Mouse (Mus musculus) hindbrain, embryonic 15.5 days (tissue): ENCODE measurements around the gene Cacna1c. TPM values are rescaled to one million over a fixed set of nuclear protein-coding genes. Genes with fewer than 3 reads are reported as not detected.

Experiments used
- ATAC-seq: fragments of 200-750 bp; cut with Nextera tagmentation; 2 replicates; pipeline ENCODE4 v1.8.0; 2017; ENCODE audit warnings: low read depth, moderate number of reproducible peaks, moderate TSS enrichment; ENCODE audit not compliant: low FRiP score
- H3K27ac ChIP-seq: fragments of 300-500 bp; sonication (generic); replicated peaks from 2 replicates; pipeline ENCODE4 v1.5.1; 2015; ENCODE audit warnings: mild to moderate bottlenecking, inconsistent platforms
- H3K27me3 ChIP-seq: fragments of 300-500 bp; sonication (generic); 2 replicates; pipeline ENCODE4 v1.6.1; 2015; ENCODE audit warnings: control low read depth, inconsistent platforms
- H3K36me3 ChIP-seq: fragments of 300-500 bp; sonication (generic); 2 replicates; pipeline ENCODE4 v1.6.1; 2015; ENCODE audit warnings: control low read depth, inconsistent platforms
- H3K4me1 ChIP-seq: fragments of 300-500 bp; sonication (generic); replicated peaks from 2 replicates; pipeline ENCODE4 v1.6.1; 2015; ENCODE audit warnings: control low read depth, inconsistent platforms
- H3K4me2 ChIP-seq: fragments of 300-500 bp; sonication (generic); 2 replicates; pipeline ENCODE4 v1.6.1; 2015; ENCODE audit warnings: moderate library complexity, mild to moderate bottlenecking, inconsistent platforms
- H3K4me3 ChIP-seq: fragments of 300-500 bp; sonication (generic); 2 replicates; pipeline ENCODE4 v1.5.1; 2015; ENCODE audit warnings: mild to moderate bottlenecking, inconsistent platforms
- H3K9ac ChIP-seq: fragments of 300-500 bp; sonication (generic); 2 replicates; pipeline ENCODE4 v1.6.1; 2015; ENCODE audit warnings: inconsistent platforms
- H3K9me3 ChIP-seq: fragments of 300-500 bp; sonication (generic); 2 replicates; pipeline ENCODE4 v1.6.1; 2016; ENCODE audit warnings: control low read depth, inconsistent platforms
- WGBS: fragments of 180-500 bp; shearing (Covaris S2); methylation state at CpG from one replicate; pipeline ENCODE4 v1.1.7; 2015; 5-methylcytosine and 5-hydroxymethylcytosine counted together
- polyA plus RNA-seq: library from polyadenylated mRNA; unstranded; fragments of >200 nt; fragmentation: Nextera tagmentation; extraction: Ambion mirVana; gene quantifications from 2 replicates; pipeline ENCODE4 v1.2.1, GENCODE M21; 2015

The Cacna1c gene
- polyA plus RNA-seq, 1 experiment from 2014 or later, result 7.0 TPM

GRCm38 (mm10) chr6:118845829-118846228 is 350.4 kb downstream of the Cacna1c start:
- 2% methylated on average over 2 of the region's 2 CpGs for WGBS
- Histone ChIP-seq H3K9me3 (no peaks in the 10 kb centered on the region), H3K27ac (no peak overlapping the region), H3K4me3 (no peak overlapping the region), H3K9ac (no peak overlapping the region), H3K4me2 (no peak overlapping the region), H3K4me1 (peaks cover 42% of the 10 kb centered on the region), H3K27me3 (no peaks in the 10 kb centered on the region), H3K36me3 (no peaks in the 10 kb centered on the region)
- peak; percentile 40; the same call in 1 of the 2 replicates for ATAC-seq

DNA sequence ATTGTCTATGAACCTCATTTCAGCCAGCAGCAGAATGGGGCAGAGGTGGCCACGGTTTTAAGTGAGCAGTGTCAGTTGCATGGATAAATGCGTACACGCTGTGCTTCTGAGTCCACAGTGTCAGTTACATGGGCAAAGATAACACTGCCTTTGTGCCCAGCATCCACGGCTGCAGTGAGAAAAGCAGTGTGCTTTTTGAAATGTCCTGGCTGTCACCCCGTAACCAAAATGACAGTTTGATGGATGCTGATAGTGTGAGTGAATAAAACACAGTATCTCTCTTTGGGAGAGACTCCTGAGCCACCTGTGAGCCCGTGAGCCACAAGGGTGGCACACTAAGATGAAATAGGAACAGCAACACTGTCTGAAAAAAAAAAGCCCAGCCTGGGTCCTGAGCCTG is 351.0 kb downstream of the Cacna1c start:
- H3K4me2 ChIP-seq, result no peak overlapping the region
- peaks cover 42% of the 10 kb centered on the region for H3K4me1 ChIP-seq
- no peaks in the 10 kb centered on the region for H3K36me3 ChIP-seq
- no peaks in the 10 kb centered on the region for H3K27me3 ChIP-seq
- 51% methylated on average over 6 of the region's 6 CpGs for WGBS
- no peak for ATAC-seq
- no peak overlapping the region for H3K27ac ChIP-seq
- H3K9me3 ChIP-seq, result no peaks in the 10 kb centered on the region
- H3K4me3 ChIP-seq, result no peak overlapping the region
- H3K9ac ChIP-seq, result no peak overlapping the region

DNA sequence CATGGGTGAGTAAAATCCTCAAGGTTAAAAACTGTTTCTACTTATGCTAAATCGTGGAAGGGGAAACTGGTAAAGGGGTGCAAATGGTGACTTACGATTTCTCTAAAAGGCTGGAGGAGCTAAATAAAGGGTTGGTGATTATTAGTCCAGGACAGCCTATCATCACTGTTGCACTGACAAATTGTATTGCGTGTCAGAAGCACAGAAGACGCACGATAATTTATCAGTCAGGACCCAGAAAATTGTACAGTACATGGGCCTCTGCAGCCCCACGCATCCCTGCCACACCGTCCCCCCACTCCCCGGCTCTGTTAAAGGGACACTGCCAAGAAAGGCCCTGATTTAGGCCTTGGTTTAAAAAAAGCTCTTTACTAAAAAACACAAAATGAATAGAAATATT is 352.7 kb downstream of the Cacna1c start:
- no peak overlapping the region for H3K4me2 ChIP-seq
- no peak for ATAC-seq
- H3K4me3 ChIP-seq, result no peak overlapping the region
- no peak overlapping the region for H3K27ac ChIP-seq
- peaks cover 51% of the 10 kb centered on the region for H3K4me1 ChIP-seq
- no peaks in the 10 kb centered on the region for H3K36me3 ChIP-seq
- WGBS, result 76% methylated on average over 8 of the region's 8 CpGs
- H3K27me3 ChIP-seq, result no peaks in the 10 kb centered on the region
- no peak overlapping the region for H3K9ac ChIP-seq
- H3K9me3 ChIP-seq, result no peaks in the 10 kb centered on the region

- Histone ChIP-seq H3K9ac (no peak overlapping the region), H3K27me3 (no peaks in the 10 kb centered on the region), H3K4me3 (no peak overlapping the region), H3K4me1 (peaks cover 45% of the 10 kb centered on the region), H3K4me2 (no peak overlapping the region), H3K9me3 (no peaks in the 10 kb centered on the region), H3K36me3 (no peaks in the 10 kb centered on the region), H3K27ac (no peak overlapping the region)
- 75% methylated on average over 2 of the region's 2 CpGs for whole genome bisulfite sequencing
- ATAC-seq, result no peak
Observed at GRCm38 (mm10) chr6:118841892-118842291, 354.3 kb downstream of the Cacna1c start.

DNA sequence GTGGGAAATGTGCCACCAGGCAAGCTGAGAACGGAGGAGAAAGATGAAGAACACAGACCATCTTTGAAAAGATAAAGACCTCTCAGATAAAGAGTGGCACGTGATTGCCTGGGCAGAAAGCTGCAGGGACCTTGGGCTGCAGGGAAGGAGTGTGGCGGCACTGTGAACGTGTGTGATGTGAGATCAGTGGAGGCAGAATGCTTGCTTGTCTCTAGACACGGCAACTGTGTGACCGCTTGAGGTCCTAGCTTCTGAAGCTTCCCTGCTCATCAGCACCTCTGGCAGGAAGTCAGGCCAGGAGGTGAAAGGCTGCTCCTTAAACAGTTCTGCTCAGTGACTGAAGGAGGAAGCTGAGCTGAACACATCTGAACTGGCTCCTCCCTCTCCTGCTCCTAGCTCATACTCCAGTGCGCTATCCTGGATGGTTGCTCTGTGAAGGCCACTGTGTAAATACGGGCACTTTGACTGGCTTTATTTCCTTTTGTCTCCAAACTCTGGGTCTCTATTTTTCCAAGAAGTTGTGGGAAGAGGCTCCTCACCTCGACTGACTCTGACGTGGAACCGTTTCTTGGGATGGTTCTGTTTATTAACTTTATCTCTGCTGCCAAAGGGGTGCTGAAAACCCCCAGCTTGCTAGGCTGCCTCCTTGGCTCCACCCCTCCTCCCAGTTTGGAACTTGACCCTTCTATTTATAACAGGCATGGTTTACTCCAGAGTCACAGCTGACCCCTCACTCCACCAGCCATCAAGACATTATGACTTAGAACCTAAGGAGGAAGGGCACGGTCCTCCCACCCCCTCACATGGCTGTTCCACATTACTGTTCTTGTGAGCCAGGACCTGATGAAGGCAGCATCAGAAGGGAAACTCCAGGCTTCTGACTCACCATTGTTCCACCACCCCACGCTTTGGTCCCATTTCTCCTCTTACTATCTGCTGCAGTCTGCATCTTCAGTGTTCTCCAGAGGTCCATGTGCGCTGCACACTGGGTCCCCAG is 357.0 kb downstream of the Cacna1c start:
- no peak overlapping the region for H3K9ac ChIP-seq
- H3K27me3 ChIP-seq, result no peaks in the 10 kb centered on the region
- no peak; the same call in 1 of the 2 replicates for ATAC-seq
- H3K4me2 ChIP-seq, result no peak overlapping the region
- H3K4me3 ChIP-seq, result no peak overlapping the region
- no peaks in the 10 kb centered on the region for H3K9me3 ChIP-seq
- 67% methylated on average over 14 of the region's 14 CpGs for WGBS
- peaks cover 38% of the 10 kb centered on the region for H3K4me1 ChIP-seq
- H3K27ac ChIP-seq, result no peak overlapping the region
- no peaks in the 10 kb centered on the region for H3K36me3 ChIP-seq

DNA sequence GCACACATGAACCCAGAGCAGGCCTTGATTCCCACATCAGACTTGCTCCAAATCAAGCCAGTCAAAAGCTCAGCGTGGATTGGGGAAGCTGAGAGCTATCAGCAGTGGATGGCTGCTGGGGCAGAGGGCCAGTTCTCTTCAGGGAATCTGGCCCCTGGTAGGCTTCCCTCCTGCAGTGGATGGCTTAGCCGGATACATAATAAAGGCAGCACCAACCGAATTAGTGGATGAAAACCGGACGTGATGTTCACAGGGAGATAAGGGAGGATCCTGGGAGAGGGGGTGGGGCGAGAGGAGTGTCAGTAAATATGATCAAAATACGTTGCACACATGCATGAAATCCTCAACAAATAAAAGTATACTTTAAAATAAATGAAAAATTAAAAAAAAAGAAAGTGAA is 359.5 kb downstream of the Cacna1c start:
- Histone ChIP-seq H3K27ac (no peak overlapping the region), H3K9ac (no peak overlapping the region)

DNA sequence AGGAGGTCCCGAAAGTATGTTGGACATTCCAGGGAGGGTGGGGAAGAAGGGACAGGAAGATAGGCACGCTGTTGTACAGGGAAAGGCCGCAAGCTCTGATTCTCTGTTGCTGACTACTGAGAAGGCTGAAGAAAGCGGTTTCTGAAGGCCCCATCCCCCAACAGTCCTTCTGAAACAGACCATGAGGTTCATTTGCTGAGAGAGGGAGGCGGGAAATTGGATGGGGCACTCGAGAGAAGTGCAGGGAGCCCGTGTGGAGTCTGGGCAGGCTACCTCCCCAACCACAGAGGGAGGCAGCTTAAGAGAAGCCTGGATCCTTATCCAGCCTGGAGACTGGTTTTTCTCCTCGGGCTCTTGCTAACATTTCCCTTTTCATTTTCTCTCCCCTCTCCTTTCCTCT is 362.2 kb downstream of the Cacna1c start:
- Histone ChIP-seq H3K9me3 (no peaks in the 10 kb centered on the region), H3K4me3 (no peak overlapping the region), H3K36me3 (no peaks in the 10 kb centered on the region), H3K9ac (no peak overlapping the region), H3K4me2 (no peak overlapping the region), H3K27ac (no peak overlapping the region), H3K4me1 (peaks cover 20% of the 10 kb centered on the region), H3K27me3 (no peaks in the 10 kb centered on the region)
- ATAC-seq, result no peak
- 65% methylated on average over 8 of the region's 8 CpGs for WGBS

More for the DNA sequence above, 359.5 kb downstream of the Cacna1c start:
- H3K27me3 ChIP-seq, result no peaks in the 10 kb centered on the region
- H3K36me3 ChIP-seq, result no peaks in the 10 kb centered on the region
- H3K9me3 ChIP-seq, result no peaks in the 10 kb centered on the region
- WGBS, result 19% methylated on average over 7 of the region's 7 CpGs
- ATAC-seq, result no peak
- no peak overlapping the region for H3K4me3 ChIP-seq
- H3K4me2 ChIP-seq, result no peak overlapping the region
- H3K4me1 ChIP-seq, result peaks cover 30% of the 10 kb centered on the region

- H3K36me3 ChIP-seq, result no peaks in the 10 kb centered on the region
- H3K4me1 ChIP-seq, result peaks cover 22% of the 10 kb centered on the region
- no peaks in the 10 kb centered on the region for H3K27me3 ChIP-seq
- no peak overlapping the region for H3K9ac ChIP-seq
- no peak overlapping the region for H3K4me3 ChIP-seq
- no peak for ATAC-seq
- H3K9me3 ChIP-seq, result no peaks in the 10 kb centered on the region
- H3K27ac ChIP-seq, result no peak overlapping the region
- 70% methylated on average over 7 of the region's 7 CpGs for WGBS
- no peak overlapping the region for H3K4me2 ChIP-seq
Observed at GRCm38 (mm10) chr6:118833049-118833448, 363.2 kb downstream of the Cacna1c start.

- H3K27me3 ChIP-seq, result no peaks in the 10 kb centered on the region
- no peak overlapping the region for H3K27ac ChIP-seq
- no peaks in the 10 kb centered on the region for H3K36me3 ChIP-seq
- no peak for ATAC-seq
- peaks cover 27% of the 10 kb centered on the region for H3K4me1 ChIP-seq
- H3K9me3 ChIP-seq, result no peaks in the 10 kb centered on the region
- no peak overlapping the region for H3K9ac ChIP-seq
- no peak overlapping the region for H3K4me3 ChIP-seq
- 86% methylated on average over 2 of the region's 2 CpGs for WGBS
- no peak overlapping the region for H3K4me2 ChIP-seq
Observed at GRCm38 (mm10) chr6:118832616-118833015, 363.6 kb downstream of the Cacna1c start.

DNA sequence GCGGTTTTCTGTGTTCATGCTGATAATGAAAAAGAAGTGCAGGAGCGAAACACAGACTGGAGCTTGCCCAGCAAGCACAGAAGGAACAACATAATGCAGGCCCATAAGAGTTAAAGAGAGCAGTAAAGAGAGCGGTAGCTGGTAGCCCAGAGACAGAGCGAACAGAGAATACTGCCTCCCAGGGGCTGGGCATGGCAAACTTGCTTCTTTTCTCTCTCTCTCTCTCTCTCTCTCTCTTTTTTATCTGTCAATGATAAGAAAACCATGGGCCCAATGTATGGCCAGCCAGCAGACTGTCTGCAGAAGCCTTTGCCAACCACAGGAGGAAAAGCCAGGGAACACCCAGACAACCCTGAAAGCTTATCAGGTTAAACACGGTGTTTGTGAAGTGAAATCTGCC is 365.4 kb downstream of the Cacna1c start:
- Histone ChIP-seq H3K27ac (no peak overlapping the region), H3K4me2 (no peak overlapping the region), H3K36me3 (no peaks in the 10 kb centered on the region), H3K27me3 (no peaks in the 10 kb centered on the region), H3K9ac (no peak overlapping the region), H3K9me3 (no peaks in the 10 kb centered on the region), H3K4me3 (no peak overlapping the region), H3K4me1 (peaks cover 35% of the 10 kb centered on the region)
- ATAC-seq, result no peak
- WGBS, result 82% methylated on average over 5 of the region's 5 CpGs

- Histone ChIP-seq H3K4me3 (no peak overlapping the region), H3K9ac (no peak overlapping the region; the same call in 1 of the 2 replicates), H3K27ac (peak overlapping the region; percentile 58; the same call in 1 of the 2 replicates), H3K36me3 (no peaks in the 10 kb centered on the region), H3K4me2 (no peak overlapping the region), H3K27me3 (no peaks in the 10 kb centered on the region), H3K9me3 (no peaks in the 10 kb centered on the region), H3K4me1 (peaks cover 27% of the 10 kb centered on the region)
- ATAC-seq, result no peak
- WGBS, result 60% methylated on average over 4 of the region's 4 CpGs
Observed at GRCm38 (mm10) chr6:118828187-118828586, 368.0 kb downstream of the Cacna1c start.

DNA sequence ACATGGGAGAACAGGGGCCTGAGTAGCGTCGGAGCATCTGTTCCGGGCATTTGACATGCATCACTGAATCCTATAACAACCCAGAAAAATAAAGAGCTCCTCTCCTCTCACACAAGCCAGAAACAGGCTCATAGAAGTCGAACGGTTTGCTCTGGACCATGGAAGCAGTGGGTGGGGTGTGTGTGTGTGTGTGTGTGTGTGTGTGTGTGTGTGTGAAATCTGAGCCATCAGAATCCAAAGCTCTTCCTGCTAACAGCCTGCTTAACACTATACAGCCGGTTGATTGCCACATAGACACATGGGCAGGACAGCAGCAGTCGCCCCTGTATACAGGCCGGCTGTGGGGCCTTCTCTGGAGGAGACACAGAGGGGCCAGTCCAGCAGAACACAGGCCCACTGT is 368.7 kb downstream of the Cacna1c start:
- H3K4me2 ChIP-seq, result no peak overlapping the region
- H3K4me1 ChIP-seq, result peaks cover 27% of the 10 kb centered on the region
- H3K36me3 ChIP-seq, result no peaks in the 10 kb centered on the region
- ATAC-seq, result peak; percentile 81
- no peak overlapping the region for H3K4me3 ChIP-seq
- 15% methylated on average over 8 of the region's 8 CpGs for WGBS
- no peak overlapping the region; the same call in 1 of the 2 replicates for H3K9ac ChIP-seq
- peak overlapping the region; percentile 58 for H3K27ac ChIP-seq
- H3K9me3 ChIP-seq, result no peaks in the 10 kb centered on the region
- H3K27me3 ChIP-seq, result no peaks in the 10 kb centered on the region
